Mouse (Mus musculus): ENCODE data around the gene Nol3.

DNA sequence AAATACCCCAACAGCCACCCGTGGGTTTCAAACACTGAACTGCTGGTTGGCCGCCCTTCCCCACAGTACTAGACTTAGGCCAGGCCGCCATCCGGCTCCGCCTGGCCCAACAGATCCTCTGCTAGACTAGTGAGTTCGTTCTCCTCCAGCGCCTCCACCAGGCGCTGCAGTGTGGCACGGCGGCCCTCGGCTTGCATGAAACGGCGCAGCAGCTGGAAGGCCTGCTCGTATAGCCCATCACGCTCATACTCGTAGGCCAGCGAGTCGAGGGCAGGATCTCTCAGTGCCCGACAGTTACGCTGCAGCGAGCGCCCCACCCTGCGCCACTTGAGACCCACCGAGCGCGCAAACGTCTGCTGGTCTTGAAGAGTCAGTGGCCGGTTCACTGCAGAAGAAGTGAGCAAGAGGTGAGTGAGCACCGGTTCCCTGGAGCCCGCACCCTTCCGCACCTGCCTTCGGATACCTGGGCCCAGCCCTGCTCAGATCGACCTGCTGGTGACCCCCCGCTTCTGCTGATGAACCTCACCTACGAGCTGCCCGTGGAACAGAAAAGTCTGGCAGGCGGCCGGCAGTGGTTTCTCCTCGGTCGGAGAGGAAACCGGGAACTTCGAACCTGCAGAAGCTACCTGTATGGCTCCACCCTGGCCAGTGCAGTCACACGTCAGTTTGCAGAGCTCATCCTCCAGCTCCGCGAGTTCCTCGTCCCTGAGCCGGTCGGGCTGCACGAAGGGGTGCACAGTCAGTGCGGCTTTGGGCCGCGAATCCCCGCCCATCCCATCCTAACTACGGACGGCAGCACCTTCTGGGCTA is 16.8 kb upstream of the Nol3 start:
- TF ChIP-seq CTCF (IDR thresholded peaks at IDR 0.05; ENCODE audit: insufficient read depth, low read depth, low read length) (no peak), POLR2A (IDR thresholded peaks at IDR 0.05; ENCODE audit: insufficient read depth, low read depth, low read length) (no peak)
